Mouse (Mus musculus) cerebellum, adult 18-20 months (tissue): ENCODE measurements around the gene Osm.

Experiments
- DNase-seq, 2 experiments: peaks; one replicate each; pipeline ENCODE4 v3.0.0; 2021

Gene Osm

GRCm38 (mm10) chr11:4240151-4240550 lies 3.9 kb downstream of the Osm start:
- DNase-seq, result no peak

- DNase-seq, result no peak
Measured at GRCm38 (mm10) chr11:4241180-4241579, 5.0 kb downstream of the Osm start.

- DNase-seq, result no peak
Measured at GRCm38 (mm10) chr11:4246126-4246525, 9.9 kb downstream of the Osm start.

GRCm38 (mm10) chr11:4246623-4247022 lies 10.4 kb downstream of the Osm start:
- no peak for DNase-seq

- no peak for DNase-seq
Measured at GRCm38 (mm10) chr11:4247201-4247959, 11.2 kb downstream of the Osm start.

GRCm38 (mm10) chr11:4249151-4249550 lies 12.9 kb downstream of the Osm start:
- no peak for DNase-seq

GRCm38 (mm10) chr11:4250290-4250689 lies 14.1 kb downstream of the Osm start:
- no peak for DNase-seq

- DNase-seq, result no peak
Measured at GRCm38 (mm10) chr11:4251376-4251775, 15.2 kb downstream of the Osm start.

GRCm38 (mm10) chr11:4252886-4253285 lies 16.7 kb downstream of the Osm start:
- DNase-seq, result no peak

- no peak for DNase-seq
Measured at GRCm38 (mm10) chr11:4256846-4257607, 20.8 kb downstream of the Osm start, which contains the start of gene Lif. Lif (plus strand) TSS chr11:4257557.

- no peak for DNase-seq
Measured at GRCm38 (mm10) chr11:4257756-4258155, 21.5 kb downstream of the Osm start.

- peak; percentile 79 to 90 for DNase-seq
Measured at GRCm38 (mm10) chr11:4258657-4259082, 22.4 kb downstream of the Osm start.

- DNase-seq, result no peak
Measured at GRCm38 (mm10) chr11:4260463-4261187, 24.4 kb downstream of the Osm start.

- peak; percentile 43 to 57 for DNase-seq
Measured at GRCm38 (mm10) chr11:4261188-4261494, 24.9 kb downstream of the Osm start.

GRCm38 (mm10) chr11:4261969-4262368 lies 25.7 kb downstream of the Osm start:
- DNase-seq, result no peak

- no peak for DNase-seq
Measured at GRCm38 (mm10) chr11:4262847-4263246, 26.6 kb downstream of the Osm start.

GRCm38 (mm10) chr11:4263296-4263695 lies 27.1 kb downstream of the Osm start:
- no peak for DNase-seq

- DNase-seq, result no peak
Measured at GRCm38 (mm10) chr11:4264066-4264465, 27.8 kb downstream of the Osm start.

GRCm38 (mm10) chr11:4266271-4267201 lies 30.3 kb downstream of the Osm start:
- peak; percentile 33 to 64 for DNase-seq

- no peak for DNase-seq
Measured at GRCm38 (mm10) chr11:4267202-4267578, 31.0 kb downstream of the Osm start.

GRCm38 (mm10) chr11:4268500-4268899 lies 32.3 kb downstream of the Osm start:
- no peak for DNase-seq

GRCm38 (mm10) chr11:4270744-4271459 lies 34.7 kb downstream of the Osm start:
- DNase-seq, result no peak
